Mouse (Mus musculus): ENCODE measurements around the gene Sipa1l1. TPM values are rescaled to one million over a fixed set of nuclear protein-coding genes. Genes with fewer than 3 reads are reported as not detected.

Sipa1l1 gene
- polyA plus RNA-seq, 1 experiment from 2014 or later, result 33.3 TPM

DNA sequence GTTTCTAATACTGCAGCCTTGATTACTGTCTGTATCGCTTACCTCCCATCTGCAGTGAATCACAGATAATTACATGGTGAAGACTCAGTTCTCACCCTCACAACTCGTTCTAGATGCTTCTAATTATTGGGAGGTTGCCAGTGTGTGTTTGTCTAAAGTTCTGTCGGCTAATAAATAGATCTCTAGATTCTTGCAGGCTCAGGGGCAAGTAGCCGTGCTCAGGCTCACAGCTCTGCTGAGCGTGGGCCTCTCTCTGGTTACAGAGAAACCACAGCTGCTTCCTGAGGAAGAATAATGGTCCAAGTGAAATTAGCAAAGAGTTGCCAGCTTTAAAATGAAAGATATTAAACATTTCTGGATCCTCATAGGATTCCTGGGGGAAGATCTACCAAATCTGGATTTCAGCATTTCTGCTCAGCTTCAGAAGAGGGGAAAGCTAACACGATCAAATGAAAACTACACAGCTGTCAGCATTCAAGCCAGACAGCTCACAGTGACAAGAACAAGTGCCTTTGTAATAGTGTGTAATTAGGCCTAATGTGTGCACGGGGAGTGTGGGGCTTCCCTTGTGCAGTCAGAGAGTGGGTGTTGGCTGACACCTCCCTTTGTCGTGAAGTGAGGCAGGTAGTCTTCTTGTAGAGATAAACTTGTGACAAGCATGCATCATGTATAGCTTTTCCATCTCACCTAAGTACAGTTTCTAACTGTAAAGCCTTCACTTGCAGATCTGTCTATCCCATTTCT lies 225.2 kb downstream of the Sipa1l1 start:
- WGBS, result 58% methylated on average over 8 of the region's 8 CpGs
- Histone ChIP-seq H3K9ac (no peak overlapping the region), H3K4me2 (replicated peaks) (no peak overlapping the region), H3K9me3 (replicated peaks) (no peaks in the 10 kb centered on the region), H3K4me3 (no peak overlapping the region), H3K36me3 (0 out of 2 replicates have a peak, but pooled peaks cover 9% of the 10 kb centered on the region), H3K4me1 (0 out of 2 replicates have a peak, but pooled peaks cover 3% of the 10 kb centered on the region), H3K27me3 (no peaks in the 10 kb centered on the region), H3K27ac (no peak overlapping the region)
- ATAC-seq (ENCODE audit: low FRiP score), result no peak

DNA sequence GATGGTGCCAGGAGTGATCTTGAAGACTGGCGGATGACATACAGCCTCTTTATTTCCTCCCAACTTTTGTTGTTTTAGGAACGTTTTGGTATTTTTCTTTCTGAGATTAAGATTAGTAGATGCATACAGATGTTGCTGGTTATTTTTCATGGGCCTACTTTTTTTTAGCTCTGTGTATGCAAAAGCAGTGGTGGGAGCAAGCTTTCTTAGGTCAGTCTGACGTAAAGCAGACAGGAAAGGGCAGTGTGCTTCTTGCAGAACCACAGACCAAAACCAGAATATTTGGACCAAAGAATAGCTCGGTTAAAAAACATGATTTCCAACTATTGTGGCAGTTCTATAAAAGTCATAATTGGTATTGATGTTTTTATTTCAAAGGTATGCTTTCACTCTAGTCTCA lies 226.1 kb downstream of the Sipa1l1 start:
- Histone ChIP-seq H3K4me3 (no peak overlapping the region), H3K4me1 (0 out of 2 replicates have a peak, but pooled peaks cover 7% of the 10 kb centered on the region), H3K9me3 (replicated peaks) (no peaks in the 10 kb centered on the region), H3K27ac (no peak overlapping the region), H3K27me3 (no peaks in the 10 kb centered on the region), H3K36me3 (0 out of 2 replicates have a peak, but pooled peaks cover 9% of the 10 kb centered on the region), H3K9ac (no peak overlapping the region), H3K4me2 (replicated peaks) (no peak overlapping the region)
- no peak for ATAC-seq (ENCODE audit: low FRiP score)
- 90% methylated on average over 4 of the region's 4 CpGs for WGBS

DNA sequence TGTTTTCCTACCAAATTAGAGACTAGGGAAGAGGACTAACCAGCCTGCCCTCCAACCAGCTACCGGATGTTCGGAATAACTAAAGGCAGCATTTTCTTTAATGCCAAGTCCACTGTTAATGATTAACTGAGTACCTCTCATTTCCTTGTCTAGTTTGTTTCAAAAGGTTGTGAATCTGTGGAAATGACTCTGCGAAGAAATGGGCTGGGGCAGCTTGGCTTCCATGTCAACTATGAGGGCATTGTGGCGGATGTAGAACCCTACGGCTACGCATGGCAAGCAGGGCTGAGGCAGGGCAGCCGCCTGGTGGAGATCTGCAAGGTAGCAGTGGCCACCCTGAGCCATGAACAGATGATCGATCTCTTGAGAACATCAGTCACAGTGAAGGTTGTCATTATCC lies 228.1 kb downstream of the Sipa1l1 start:
- Histone ChIP-seq H3K9me3 (replicated peaks) (no peaks in the 10 kb centered on the region), H3K36me3 (0 out of 2 replicates have a peak, but pooled peaks cover 9% of the 10 kb centered on the region), H3K27me3 (no peaks in the 10 kb centered on the region), H3K4me3 (no peak overlapping the region), H3K9ac (no peak overlapping the region), H3K4me2 (replicated peaks) (no peak overlapping the region), H3K4me1 (0 out of 2 replicates have a peak, but pooled peaks cover 7% of the 10 kb centered on the region), H3K27ac (no peak overlapping the region)
- no peak for ATAC-seq (ENCODE audit: low FRiP score)
- 85% methylated on average over 8 of the region's 8 CpGs for WGBS

- no peaks in the 10 kb centered on the region for H3K27me3 ChIP-seq
- H3K4me2 ChIP-seq (replicated peaks), result no peak overlapping the region
- H3K4me3 ChIP-seq, result no peak overlapping the region
- no peaks in the 10 kb centered on the region for H3K9me3 ChIP-seq (replicated peaks)
- H3K9ac ChIP-seq, result no peak overlapping the region
- ATAC-seq (ENCODE audit: low FRiP score), result no peak
- H3K4me1 ChIP-seq, result 0 out of 2 replicates have a peak, but pooled peaks cover 9% of the 10 kb centered on the region
- H3K27ac ChIP-seq, result no peak overlapping the region
- 0 out of 2 replicates have a peak, but pooled peaks cover 9% of the 10 kb centered on the region for H3K36me3 ChIP-seq
- 64% methylated on average over 9 of the region's 9 CpGs for WGBS
Observed at GRCm38 (mm10) chr12:82397751-82398150, 228.6 kb downstream of the Sipa1l1 start.

GRCm38 (mm10) chr12:82398926-82399325 lies 229.8 kb downstream of the Sipa1l1 start:
- no peak overlapping the region for H3K27ac ChIP-seq
- no peak for ATAC-seq (ENCODE audit: low FRiP score)
- peaks cover 18% of the 10 kb centered on the region; the same call in 1 of the 2 replicates for H3K36me3 ChIP-seq
- H3K4me3 ChIP-seq, result no peak overlapping the region
- no peaks in the 10 kb centered on the region for H3K9me3 ChIP-seq (replicated peaks)
- 86% methylated on average over 2 of the region's 2 CpGs for WGBS
- H3K27me3 ChIP-seq, result no peaks in the 10 kb centered on the region
- no peak overlapping the region for H3K4me2 ChIP-seq (replicated peaks)
- H3K4me1 ChIP-seq, result 0 out of 2 replicates have a peak, but pooled peaks cover 9% of the 10 kb centered on the region
- H3K9ac ChIP-seq, result no peak overlapping the region

- Histone ChIP-seq H3K27me3 (no peaks in the 10 kb centered on the region), H3K4me2 (replicated peaks) (no peak overlapping the region), H3K4me1 (0 out of 2 replicates have a peak, but pooled peaks cover 9% of the 10 kb centered on the region), H3K27ac (no peak overlapping the region), H3K9me3 (replicated peaks) (no peaks in the 10 kb centered on the region), H3K36me3 (peaks cover 19% of the 10 kb centered on the region; the same call in 1 of the 2 replicates), H3K9ac (no peak overlapping the region), H3K4me3 (no peak overlapping the region)
- WGBS, result 89% methylated on average over 6 of the region's 6 CpGs
- ATAC-seq (ENCODE audit: low FRiP score), result no peak
Observed at GRCm38 (mm10) chr12:82399971-82400720, 231.0 kb downstream of the Sipa1l1 start.

DNA sequence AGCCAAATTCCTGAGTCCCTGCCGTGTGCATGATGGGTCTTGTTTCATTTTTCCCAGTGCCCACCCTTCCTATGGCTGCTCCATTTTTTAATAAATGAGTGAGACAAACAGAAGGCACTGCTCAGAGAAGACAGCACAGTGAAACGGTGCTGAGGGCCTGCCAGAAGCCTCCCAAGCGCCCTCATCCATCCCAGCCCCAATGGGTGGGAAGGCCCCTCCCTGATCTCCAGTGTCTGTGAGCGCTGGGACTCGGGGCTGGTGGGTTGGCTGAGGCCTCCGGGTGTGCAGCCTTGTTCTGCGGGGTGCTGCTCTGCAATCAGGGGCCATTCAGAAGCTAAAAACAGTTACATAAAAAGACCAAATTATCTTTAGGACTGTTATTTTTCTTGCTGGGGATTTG lies 231.7 kb downstream of the Sipa1l1 start:
- Histone ChIP-seq H3K9ac (no peak overlapping the region), H3K4me3 (no peak overlapping the region), H3K27me3 (no peaks in the 10 kb centered on the region), H3K4me1 (0 out of 2 replicates have a peak, but pooled peaks cover 9% of the 10 kb centered on the region), H3K27ac (no peak overlapping the region), H3K4me2 (replicated peaks) (no peak overlapping the region), H3K36me3 (peaks cover 19% of the 10 kb centered on the region; the same call in 1 of the 2 replicates), H3K9me3 (replicated peaks) (no peaks in the 10 kb centered on the region)
- no peak for ATAC-seq (ENCODE audit: low FRiP score)
- 76% methylated on average over 7 of the region's 7 CpGs for WGBS

- Histone ChIP-seq H3K9me3 (replicated peaks) (no peaks in the 10 kb centered on the region), H3K4me2 (replicated peaks) (no peak overlapping the region), H3K4me1 (0 out of 2 replicates have a peak, but pooled peaks cover 9% of the 10 kb centered on the region), H3K27ac (no peak overlapping the region), H3K27me3 (no peaks in the 10 kb centered on the region), H3K4me3 (no peak overlapping the region), H3K9ac (no peak overlapping the region), H3K36me3 (peaks cover 17% of the 10 kb centered on the region; the same call in 1 of the 2 replicates)
- no peak for ATAC-seq (ENCODE audit: low FRiP score)
- WGBS, result 84% methylated on average over 4 of the region's 4 CpGs
Observed at GRCm38 (mm10) chr12:82401440-82401839, 232.3 kb downstream of the Sipa1l1 start.

GRCm38 (mm10) chr12:82402635-82403034 lies 233.5 kb downstream of the Sipa1l1 start:
- Histone ChIP-seq H3K4me2 (replicated peaks) (no peak overlapping the region), H3K9me3 (replicated peaks) (no peaks in the 10 kb centered on the region), H3K36me3 (peaks cover 11% of the 10 kb centered on the region; the same call in 1 of the 2 replicates), H3K27ac (no peak overlapping the region), H3K4me3 (no peak overlapping the region), H3K4me1 (0 out of 2 replicates have a peak, but pooled peaks cover 5% of the 10 kb centered on the region), H3K9ac (no peak overlapping the region), H3K27me3 (no peaks in the 10 kb centered on the region)
- WGBS, result 85% methylated on average over 9 of the region's 9 CpGs
- no peak for ATAC-seq (ENCODE audit: low FRiP score)

- H3K9ac ChIP-seq, result no peak overlapping the region
Observed at GRCm38 (mm10) chr12:82407531-82408255, 238.6 kb downstream of the Sipa1l1 start.

GRCm38 (mm10) chr12:82408486-82408885 lies 239.4 kb downstream of the Sipa1l1 start:
- Histone ChIP-seq H3K9me3 (replicated peaks) (no peaks in the 10 kb centered on the region), H3K36me3 (peaks cover 6% of the 10 kb centered on the region; the same call in 1 of the 2 replicates), H3K4me2 (replicated peaks) (no peak overlapping the region), H3K27ac (no peak overlapping the region), H3K4me3 (no peak overlapping the region), H3K9ac (no peak overlapping the region), H3K4me1 (peaks cover 4% of the 10 kb centered on the region; the same call in 1 of the 2 replicates), H3K27me3 (no peaks in the 10 kb centered on the region)
- no peak for ATAC-seq (ENCODE audit: low FRiP score)
- WGBS, result 92% methylated on average over 6 of the region's 6 CpGs

More at GRCm38 (mm10) chr12:82407531-82408255, 238.6 kb downstream of the Sipa1l1 start:
- Histone ChIP-seq H3K27ac (no peak overlapping the region), H3K9me3 (replicated peaks) (no peaks in the 10 kb centered on the region), H3K27me3 (no peaks in the 10 kb centered on the region), H3K4me2 (replicated peaks) (no peak overlapping the region), H3K4me3 (no peak overlapping the region), H3K36me3 (peaks cover 11% of the 10 kb centered on the region; the same call in 1 of the 2 replicates), H3K4me1 (peaks cover 4% of the 10 kb centered on the region; the same call in 1 of the 2 replicates)
- 82% methylated on average over 5 of the region's 5 CpGs for WGBS
- ATAC-seq (ENCODE audit: low FRiP score), result no peak
